Mouse (Mus musculus): ENCODE data around the gene Calcb.
A peak's percentile ranks its signal among the peaks of the same experiment; 100 is the strongest.
"Not testable (repeated sequence)": the region's sequence is repeated elsewhere in the genome, so short reads cannot be mapped to it uniquely, and the experiment has no call there.

Gene Calcb

GRCm38 (mm10) chr7:114718300-114718699 lies at the start of gene Calcb:
Calcb (plus strand) TSS chr7:114718643.
- no peak for DNase-seq

GRCm38 (mm10) chr7:114671405-114671804 lies 47.0 kb upstream of the Calcb start:
- DNase-seq, result no peak

GRCm38 (mm10) chr7:114672697-114673096 lies 45.7 kb upstream of the Calcb start:
- peak; percentile 13 for DNase-seq

GRCm38 (mm10) chr7:114692339-114692738 lies 26.1 kb upstream of the Calcb start:
- DNase-seq, result no peak

- no peak for DNase-seq
These were observed 17.6 kb upstream of the Calcb start for GRCm38 (mm10) chr7:114700871-114701270.

- no peak for DNase-seq
These were observed 11.7 kb upstream of the Calcb start for GRCm38 (mm10) chr7:114706716-114707115.

- DNase-seq, result no peak
These were observed 11.0 kb upstream of the Calcb start for GRCm38 (mm10) chr7:114707398-114707797.

GRCm38 (mm10) chr7:114710419-114710818 lies 8.0 kb upstream of the Calcb start:
- no peak for DNase-seq

- no peak for DNase-seq
These were observed 5.9 kb upstream of the Calcb start for GRCm38 (mm10) chr7:114712523-114712922.

- peak; percentile 4 for DNase-seq
These were observed 1.1 kb downstream of the Calcb start for GRCm38 (mm10) chr7:114719381-114720131.

GRCm38 (mm10) chr7:114729696-114730095 lies 11.3 kb downstream of the Calcb start:
- DNase-seq, result not testable (repeated sequence)

GRCm38 (mm10) chr7:114731175-114731574 lies 12.7 kb downstream of the Calcb start:
- DNase-seq, result no peak

- DNase-seq, result not testable (repeated sequence)
These were observed 13.3 kb downstream of the Calcb start for GRCm38 (mm10) chr7:114731700-114732099.

- DNase-seq, result no peak
These were observed 17.8 kb downstream of the Calcb start for GRCm38 (mm10) chr7:114736256-114736655.

- DNase-seq, result no peak
These were observed 19.7 kb downstream of the Calcb start for GRCm38 (mm10) chr7:114738166-114738565.

- DNase-seq, result no peak
These were observed 22.1 kb downstream of the Calcb start for GRCm38 (mm10) chr7:114740360-114741165.

- DNase-seq, result no peak
These were observed 24.8 kb downstream of the Calcb start, which contains the start of gene Insc for GRCm38 (mm10) chr7:114743022-114743780. Insc (plus strand) TSS chr7:114743694.

GRCm38 (mm10) chr7:114744639-114745245 lies 26.3 kb downstream of the Calcb start:
- no peak for DNase-seq

GRCm38 (mm10) chr7:114745481-114746271 lies 27.2 kb downstream of the Calcb start:
- no peak for DNase-seq

GRCm38 (mm10) chr7:114747596-114747995 lies 29.2 kb downstream of the Calcb start:
- peak; percentile 14 for DNase-seq

- no peak for DNase-seq
These were observed 29.8 kb downstream of the Calcb start for GRCm38 (mm10) chr7:114748239-114748638.

- no peak for DNase-seq
These were observed 35.0 kb downstream of the Calcb start for GRCm38 (mm10) chr7:114753471-114753870.
